Mouse (Mus musculus) activated CD4-positive, CD25-positive, alpha-beta regulatory T cell, adult 4 months (primary cell): ENCODE data around the gene Wdr48. TPM values are rescaled to one million over a fixed set of nuclear protein-coding genes. Genes with fewer than 3 reads are reported as not detected.

Experiments used
- ATAC-seq: one replicate; pipeline ENCODE4 v1.8.0; 2017
- polyA plus RNA-seq, 2 experiments: library from polyadenylated mRNA; unstranded; fragments of 100-300 nt; shearing (Covaris generic); gene quantifications; one replicate each; pipeline ENCODE4 v1.2.1; 2017

Gene Wdr48
- polyA plus RNA-seq, 2 experiments from 2014 or later, result 34.4 to 34.5 TPM

GRCm38 (mm10) chr9:119970763-119971656 is 76.3 kb downstream of the Wdr48 start:
- ATAC-seq, result no peak

DNA sequence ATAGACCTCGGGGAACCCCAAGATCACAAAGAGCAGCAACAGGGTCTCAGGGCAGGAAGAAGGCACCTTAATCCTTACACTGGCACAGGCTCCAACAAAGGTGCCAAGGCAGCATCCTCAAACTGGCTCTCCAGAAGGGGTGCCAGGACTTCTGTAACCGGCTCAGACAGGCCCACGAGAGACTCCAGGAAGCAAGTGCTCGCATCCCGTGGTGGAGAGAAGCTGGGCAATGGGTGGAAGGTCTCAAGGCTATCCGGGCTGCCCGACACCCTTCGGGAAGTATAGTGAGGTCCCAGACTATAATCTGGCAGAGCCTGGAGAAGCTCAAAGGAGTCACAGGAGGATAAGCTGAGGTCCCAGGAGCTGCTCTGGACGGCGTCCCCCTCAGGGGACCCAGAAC is 77.5 kb downstream of the Wdr48 start:
- ATAC-seq, result no peak

GRCm38 (mm10) chr9:119972582-119972981 is 77.9 kb downstream of the Wdr48 start:
- no peak for ATAC-seq

DNA sequence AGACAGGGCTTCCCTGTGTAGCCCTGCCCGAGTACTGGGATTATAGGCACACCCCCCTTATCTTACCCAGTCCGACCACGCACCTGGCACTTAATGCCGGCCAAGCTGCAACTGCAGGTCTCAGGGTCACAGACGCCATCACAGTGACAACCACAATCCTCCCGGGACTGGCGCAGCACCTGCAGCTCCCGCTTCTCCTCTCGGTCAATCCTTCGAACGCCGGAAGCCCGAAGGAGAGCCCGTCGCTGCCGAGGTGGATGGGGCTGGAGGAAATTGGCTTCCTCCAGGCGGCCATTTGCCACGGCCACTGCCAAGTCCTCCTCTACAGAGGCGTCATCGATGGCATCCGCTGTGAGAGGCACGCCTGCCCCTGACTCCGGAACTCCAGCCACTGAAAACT is 78.6 kb downstream of the Wdr48 start:
- ATAC-seq, result no peak

GRCm38 (mm10) chr9:119973869-119974520 is 79.3 kb downstream of the Wdr48 start:
- no peak for ATAC-seq

DNA sequence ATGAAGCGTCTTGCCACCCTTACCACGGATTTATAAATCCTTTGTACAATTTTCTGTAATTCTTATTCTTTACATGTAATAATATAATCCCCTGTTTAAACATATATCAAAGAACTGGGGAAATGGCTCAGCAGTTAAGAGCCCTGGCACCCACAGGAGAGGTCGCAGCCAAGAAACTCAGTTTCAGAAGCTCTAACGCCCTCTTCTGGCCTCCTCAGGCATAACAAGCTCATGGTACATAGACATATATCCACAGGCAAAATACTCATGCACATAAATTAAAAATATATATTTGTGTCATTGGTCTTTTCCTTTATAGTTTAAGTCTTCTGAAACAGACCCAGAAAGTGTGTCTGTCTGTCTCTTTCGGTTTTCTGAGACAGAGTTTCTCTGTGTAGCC is 79.9 kb downstream of the Wdr48 start:
- no peak for ATAC-seq

DNA sequence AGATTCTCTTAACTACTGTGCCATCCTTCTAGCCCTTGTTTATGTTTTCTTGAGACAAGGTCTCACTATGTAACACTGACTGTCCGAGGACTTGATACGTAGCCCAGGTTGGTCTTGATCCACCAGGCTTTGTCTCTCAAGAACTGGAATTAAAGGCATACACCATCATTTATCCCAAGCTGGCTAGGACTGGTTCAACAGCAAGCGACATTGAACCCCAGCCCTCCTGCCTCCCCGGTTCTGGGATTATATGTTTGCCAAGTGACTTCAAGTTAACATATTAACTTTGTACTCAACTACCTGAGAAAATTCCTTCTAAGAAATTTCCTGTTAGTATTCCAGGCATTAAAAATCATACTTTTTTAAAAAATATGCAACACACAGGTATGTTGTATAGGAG is 80.6 kb downstream of the Wdr48 start:
- ATAC-seq, result no peak

Other genes starting within 250 kb of the Wdr48 start
- gene Scn10a, start 175.6 kb upstream of the Wdr48 start, polyA plus RNA-seq, result not detected
- under 1 TPM; 0.57 to 0.78 TPM for gene Scn11a, start 69.4 kb upstream of the Wdr48 start, polyA plus RNA-seq
- gene Gorasp1, start 42.7 kb downstream of the Wdr48 start, polyA plus RNA-seq, result 1 to 10 TPM; 3.9 to 4.6 TPM
- not detected for gene Ttc21a, start 42.7 kb downstream of the Wdr48 start, polyA plus RNA-seq
- gene Csrnp1, start 89.8 kb downstream of the Wdr48 start, polyA plus RNA-seq, result 10 to 100 TPM; 29.0 to 41.9 TPM
- gene Xirp1, start 128.7 kb downstream of the Wdr48 start, polyA plus RNA-seq, result not detected
- gene Cx3cr1, start 175.0 kb downstream of the Wdr48 start, polyA plus RNA-seq, result under 1 TPM in 1 of 2 experiments, not detected in 1; 0.43 TPM
- gene Ccr8, start 197.2 kb downstream of the Wdr48 start, polyA plus RNA-seq, result 10 to 100 TPM; 72.0 to 97.2 TPM
- 10 to 100 TPM; 17.7 to 19.2 TPM for gene Slc25a38, start 215.5 kb downstream of the Wdr48 start, polyA plus RNA-seq
- 1,000 to 10,000 TPM; 3,266 to 3,639 TPM for gene Rpsa, start 232.8 kb downstream of the Wdr48 start, polyA plus RNA-seq